Mouse (Mus musculus) bone marrow, adult 2 months (tissue): Measurements from ENCODE around the gene Il11ra1. TPM values are rescaled to one million over a fixed set of nuclear protein-coding genes. Genes with fewer than 3 reads are reported as not detected.

Experiments
- H3K27ac ChIP-seq: fragments of 200-500 bp; 2 replicates; pipeline ENCODE4 v1.5.1; 2012; ENCODE audit warnings: low read depth, mild to moderate bottlenecking, control low read depth, inconsistent platforms, low read length; ENCODE audit not compliant: control insufficient read depth, poor library complexity, insufficient read depth
- H3K4me1 ChIP-seq: fragments of 200-500 bp; 2 replicates; pipeline ENCODE4 v1.6.1; 2011; ENCODE audit warnings: low read length; ENCODE audit not compliant: control insufficient read depth, insufficient read depth
- H3K4me3 ChIP-seq: fragments of 200-500 bp; replicated peaks from 2 replicates; pipeline ENCODE3; 2011; ENCODE audit warnings: mild to moderate bottlenecking, low read depth, low read length, control low read depth; ENCODE audit not compliant: control insufficient read depth
- CTCF ChIP-seq: fragments of 200-500 bp; IDR thresholded peaks from 2 replicates; pipeline ENCODE4 v1.5.1; 2011; ENCODE audit warnings: low read length, control low read depth; ENCODE audit not compliant: control insufficient read depth, insufficient read depth
- POLR2A ChIP-seq: fragments of 200-500 bp; IDR thresholded peaks from 2 replicates; pipeline ENCODE4 v1.6.1; 2011; ENCODE audit warnings: low read depth, mild to moderate bottlenecking, control low read depth, low read length, borderline replicate concordance; ENCODE audit not compliant: control insufficient read depth
- WGBS: fragments of 180-500 bp; shearing (Covaris S2); methylation state at CpG from one replicate; pipeline ENCODE4 v1.1.7; 2018; 5-methylcytosine and 5-hydroxymethylcytosine counted together
- polyA plus RNA-seq: library from polyadenylated mRNA; stranded (reverse); fragments of >200 nt; gene quantifications from 2 replicates; pipeline ENCODE4 v1.2.4, GENCODE M21; 2011; ENCODE audit warnings: low replicate concordance; ENCODE audit not compliant: missing spikeins, insufficient read depth, insufficient read length

The Il11ra1 gene
- polyA plus RNA-seq, 1 experiment: 77.3 TPM

GRCm38 (mm10) chr4:41731052-41731765, 31.4 kb downstream of the Il11ra1 start, which contains the start of gene Arid3c:
Arid3c (minus strand) TSS chr4:41731142.
- no peaks in the 10 kb centered on the region; the same call in 1 of the 2 replicates for H3K4me1 ChIP-seq
- H3K27ac ChIP-seq: no peak within 1 kb of the TSS; the same call in 1 of the 2 replicates
- H3K4me3 ChIP-seq: no peak within 1 kb of the TSS
- WGBS: 2% methylated on average over 50 of the region's 50 CpGs
- TF ChIP-seq POLR2A: no peak
- no peak for TF ChIP-seq CTCF

GRCm38 (mm10) chr4:41737602-41738255, 37.9 kb downstream of the Il11ra1 start:
- WGBS: 27% methylated on average over 8 of the region's 8 CpGs
- no peaks in the 10 kb centered on the region; the same call in 1 of the 2 replicates for H3K4me1 ChIP-seq
- H3K4me3 ChIP-seq: no peak overlapping the region
- H3K27ac ChIP-seq: no peak overlapping the region
- TF ChIP-seq CTCF (peak; percentile 90), POLR2A (no peak)

GRCm38 (mm10) chr4:41738256-41738603, 38.4 kb downstream of the Il11ra1 start:
- Histone ChIP-seq H3K27ac (no peak overlapping the region), H3K4me3 (no peak overlapping the region), H3K4me1 (no peaks in the 10 kb centered on the region; the same call in 1 of the 2 replicates)
- WGBS: 60% methylated on average over 1 of the region's 1 CpGs
- TF ChIP-seq CTCF: no peak
- no peak for TF ChIP-seq POLR2A

- no peak overlapping the region for H3K27ac ChIP-seq
- H3K4me3 ChIP-seq: no peak overlapping the region
- no peaks in the 10 kb centered on the region; the same call in 1 of the 2 replicates for H3K4me1 ChIP-seq
- no peak for TF ChIP-seq POLR2A
- no peak for TF ChIP-seq CTCF
- 95% methylated on average over 13 of the region's 13 CpGs for WGBS
These were observed 39.5 kb downstream of the Il11ra1 start for GRCm38 (mm10) chr4:41739260-41739659.

- TF ChIP-seq POLR2A (no peak), CTCF (no peak)
- WGBS: under 1% methylated on average over 48 of the region's 48 CpGs
- Histone ChIP-seq H3K4me3 (peak overlapping the region; percentile 82), H3K4me1 (no peaks in the 10 kb centered on the region; the same call in 1 of the 2 replicates), H3K27ac (peak overlapping the region; percentile 89)
These were observed 40.8 kb downstream of the Il11ra1 start for GRCm38 (mm10) chr4:41740380-41741157.

GRCm38 (mm10) chr4:41741158-41741560, 41.4 kb downstream of the Il11ra1 start:
- TF ChIP-seq POLR2A (peak; percentile 85; the same call in 1 of the 2 replicates), CTCF (no peak)
- H3K4me3 ChIP-seq: peak overlapping the region; percentile 82
- H3K4me1 ChIP-seq: no peaks in the 10 kb centered on the region; the same call in 1 of the 2 replicates
- under 1% methylated on average over 27 of the region's 27 CpGs for whole genome bisulfite sequencing
- H3K27ac ChIP-seq: peak overlapping the region; percentile 89

GRCm38 (mm10) chr4:41744131-41744530, 44.3 kb downstream of the Il11ra1 start:
- Histone ChIP-seq H3K27ac (no peak overlapping the region), H3K4me1 (no peaks in the 10 kb centered on the region; the same call in 1 of the 2 replicates), H3K4me3 (no peak overlapping the region)
- TF ChIP-seq POLR2A (no peak), CTCF (no peak)
- 76% methylated on average over 2 of the region's 2 CpGs for WGBS

- H3K4me1 ChIP-seq: no peaks in the 10 kb centered on the region; the same call in 1 of the 2 replicates
- 78% methylated on average over 1 of the region's 1 CpGs for WGBS
- no peak overlapping the region for H3K27ac ChIP-seq
- TF ChIP-seq CTCF (no peak), POLR2A (no peak)
- H3K4me3 ChIP-seq: no peak overlapping the region
These were observed 45.2 kb downstream of the Il11ra1 start for GRCm38 (mm10) chr4:41745021-41745420.
